Mouse (Mus musculus) thymus, postnatal 10 days (tissue): ENCODE measurements around the gene Bmp4.

Source experiments
- DNase-seq, 2 experiments: peaks; one replicate each; pipeline ENCODE4 v3.0.0; 2021; ENCODE audit warnings: low spot score in 2 of 2

The Bmp4 gene

GRCm38 (mm10) chr14:46390249-46390775 lies at the start of gene Bmp4:
Gene Bmp4 (minus strand): TSS chr14:46390669.
- no peak for DNase-seq

GRCm38 (mm10) chr14:46439461-46440048 lies 49.1 kb upstream of the Bmp4 start:
- DNase-seq: no peak

- no peak for DNase-seq
Measured at GRCm38 (mm10) chr14:46436471-46437090, 46.1 kb upstream of the Bmp4 start.

- DNase-seq: no peak
Measured at GRCm38 (mm10) chr14:46430231-46430630, 39.8 kb upstream of the Bmp4 start.

GRCm38 (mm10) chr14:46427251-46427650 lies 36.8 kb upstream of the Bmp4 start:
- no peak for DNase-seq

GRCm38 (mm10) chr14:46421823-46422222 lies 31.4 kb upstream of the Bmp4 start:
- no peak for DNase-seq

- no peak for DNase-seq
Measured at GRCm38 (mm10) chr14:46419269-46419668, 28.8 kb upstream of the Bmp4 start.

GRCm38 (mm10) chr14:46418371-46419097 lies 28.1 kb upstream of the Bmp4 start:
- no peak for DNase-seq

GRCm38 (mm10) chr14:46412497-46413000 lies 22.1 kb upstream of the Bmp4 start:
- no peak for DNase-seq

GRCm38 (mm10) chr14:46410557-46411120 lies 20.2 kb upstream of the Bmp4 start:
- DNase-seq: no peak

GRCm38 (mm10) chr14:46409016-46409415 lies 18.5 kb upstream of the Bmp4 start:
- no peak for DNase-seq

GRCm38 (mm10) chr14:46408319-46408718 lies 17.9 kb upstream of the Bmp4 start:
- DNase-seq: no peak

- DNase-seq: no peak
Measured at GRCm38 (mm10) chr14:46399925-46400324, 9.5 kb upstream of the Bmp4 start.

GRCm38 (mm10) chr14:46398091-46398695 lies 7.7 kb upstream of the Bmp4 start:
- no peak for DNase-seq

GRCm38 (mm10) chr14:46391621-46392170 lies 1.2 kb upstream of the Bmp4 start:
- DNase-seq: no peak

- no peak for DNase-seq
Measured at GRCm38 (mm10) chr14:46389438-46390248, 826 bp downstream of the Bmp4 start.

GRCm38 (mm10) chr14:46388636-46389035 lies 1.8 kb downstream of the Bmp4 start:
- DNase-seq: no peak

- DNase-seq: no peak
Measured at GRCm38 (mm10) chr14:46387821-46388481, 2.5 kb downstream of the Bmp4 start.

- peak in 1 of 2 experiments; percentile 23 for DNase-seq
Measured at GRCm38 (mm10) chr14:46387357-46387671, 3.2 kb downstream of the Bmp4 start.
